Mouse (Mus musculus) Patski (cell line): ENCODE data around the gene Prkcq. TPM values are rescaled to one million over a fixed set of nuclear protein-coding genes. Genes with fewer than 3 reads are reported as not detected.

Experiments used
- ATAC-seq: fragments of 100-300 bp; one replicate; pipeline ENCODE4 v1.8.0; 2021
- CTCF ChIA-PET: fragments of 350-600 bp; sonication (Branson Sonifier 250); formaldehyde crosslinking; loops from one replicate; lab custom pipeline; 2022; ENCODE audit warnings: inconsistent platforms; lab: Charles Lee
- POLR2A ChIA-PET: fragments of 350-600 bp; sonication (Branson Sonifier 250); formaldehyde crosslinking; loops from one replicate; lab custom pipeline; 2022; ENCODE audit warnings: antibody characterized with exemption, inconsistent platforms; lab: Charles Lee
- DNase-seq: peaks from one replicate; pipeline ENCODE4 v3.0.0-alpha.2; 2011; ENCODE audit warnings: low read depth, low spot score
- H3K27me3 ChIP-seq: fragments of 371-371 bp; one replicate; pipeline ENCODE4 v1.5.1; 2021
- CTCF ChIP-seq: fragments of 100-300 bp; IDR thresholded peaks from one replicate; pipeline ENCODE4 v1.5.1; 2021
- in situ Hi-C: fragments of 300-500 bp; cut with MboI; formaldehyde crosslinking; loops from 3 replicates; pipeline ENCODE4 v1.11.1; 2018; ENCODE audit warnings: low pct_unique_long_range_greater_than_20kb, mixed read lengths
- polyA plus RNA-seq: library from polyadenylated mRNA; unstranded; gene quantifications from one replicate; pipeline ENCODE4 v1.2.3, GENCODE M21; 2021

Prkcq gene
- polyA plus RNA-seq, 1 experiment from 2014 or later: 0.06 TPM

- ChIA-PET CTCF (no interaction called here), POLR2A (no interaction called here)
- H3K27me3 ChIP-seq: peaks cover 14% of the 10 kb centered on the region
- DNase-seq (no peak), ATAC-seq (no peak)
- in situ Hi-C loops: no loop called here
- TF ChIP-seq CTCF: no peak
These were observed 31.4 kb downstream of the Prkcq start for GRCm38 (mm10) chr2:11203261-11203660.

- no peak for DNase-seq
- peaks cover 7% of the 10 kb centered on the region for H3K27me3 ChIP-seq
- ChIA-PET POLR2A (no interaction called here), CTCF (no interaction called here)
- in situ Hi-C loops: no loop called here
- no peak for ATAC-seq
- no peak for TF ChIP-seq CTCF
These were observed 32.3 kb downstream of the Prkcq start for GRCm38 (mm10) chr2:11204232-11204631.

- no peak for TF ChIP-seq CTCF
- POLR2A ChIA-PET: no interaction called here
- peaks cover 6% of the 10 kb centered on the region for H3K27me3 ChIP-seq
- ATAC-seq (no peak), DNase-seq (no peak)
- CTCF ChIA-PET: no interaction called here
- in situ Hi-C loops: no loop called here
These were observed 33.1 kb downstream of the Prkcq start for GRCm38 (mm10) chr2:11204961-11205360.

DNA sequence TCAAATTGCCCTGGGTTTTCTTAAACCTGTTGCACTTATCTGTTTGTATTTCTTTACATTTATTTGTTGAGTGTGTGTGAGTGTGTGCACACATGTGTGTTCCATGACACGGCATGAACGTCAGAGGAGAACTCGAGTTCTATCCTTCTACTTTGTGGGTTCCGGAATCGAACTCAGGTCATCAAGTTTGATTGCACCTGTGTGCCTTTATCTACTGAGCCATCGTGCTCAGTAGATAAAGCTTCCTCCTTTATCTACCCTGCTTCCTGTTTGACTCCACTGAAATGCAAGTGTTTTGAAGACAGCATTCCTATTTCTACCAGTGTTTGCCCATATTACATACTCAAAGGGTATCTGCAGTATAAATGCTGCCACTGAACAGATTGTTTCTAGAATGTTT, 33.8 kb downstream of the Prkcq start:
- CTCF ChIA-PET: no interaction called here
- DNase-seq (no peak), ATAC-seq (no peak)
- H3K27me3 ChIP-seq: no peaks in the 10 kb centered on the region
- no peak for TF ChIP-seq CTCF
- POLR2A ChIA-PET: no interaction called here
- in situ Hi-C loops: no loop called here

DNA sequence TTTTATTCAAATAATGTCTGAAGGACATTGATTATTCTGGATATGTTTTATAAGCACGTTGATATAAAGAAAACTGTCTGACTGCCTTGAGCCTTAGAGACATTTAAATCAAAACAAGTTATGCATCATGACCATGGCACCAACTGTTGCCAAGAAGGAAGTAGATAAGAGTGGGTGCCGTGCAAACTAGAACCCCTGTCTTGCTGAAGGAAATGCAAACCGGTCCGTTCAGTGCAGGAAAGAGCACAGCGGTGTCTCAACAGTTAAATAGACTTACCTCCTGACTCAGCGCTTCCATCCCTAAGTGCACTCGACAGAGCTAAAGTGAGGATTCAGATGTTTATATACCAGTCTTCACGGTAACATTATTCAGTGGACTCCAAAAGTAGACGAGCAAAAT, 36.4 kb downstream of the Prkcq start:
- ChIA-PET CTCF (no interaction called here), POLR2A (no interaction called here)
- in situ Hi-C loops: no loop called here

DNA sequence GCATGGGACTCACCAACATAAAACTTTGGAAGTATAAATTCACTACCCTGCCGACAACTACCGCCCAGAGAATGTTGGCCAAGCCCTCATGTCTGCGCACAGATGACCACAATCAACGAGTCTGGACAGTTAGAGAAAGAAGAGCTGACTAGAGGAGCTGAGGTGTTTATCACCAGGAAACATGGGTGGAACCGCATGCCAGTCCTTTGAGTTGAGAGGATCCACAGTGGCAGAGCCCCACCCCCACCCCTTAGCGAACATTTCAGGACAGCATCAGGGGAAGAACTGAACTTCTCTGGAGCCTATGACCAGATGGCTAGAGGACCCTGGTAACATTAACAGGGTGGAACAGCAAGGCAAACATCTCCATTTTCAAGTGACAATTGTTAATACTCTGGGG, 37.4 kb downstream of the Prkcq start:
- no peak for DNase-seq
- no peak for TF ChIP-seq CTCF
- POLR2A ChIA-PET: no interaction called here
- no peak for ATAC-seq
- in situ Hi-C loops: no loop called here
- CTCF ChIA-PET: no interaction called here
- peaks cover 9% of the 10 kb centered on the region for H3K27me3 ChIP-seq

More for the DNA sequence above, 36.4 kb downstream of the Prkcq start:
- DNase-seq (no peak), ATAC-seq (no peak)
- H3K27me3 ChIP-seq: peaks cover 5% of the 10 kb centered on the region
- no peak for TF ChIP-seq CTCF

DNA sequence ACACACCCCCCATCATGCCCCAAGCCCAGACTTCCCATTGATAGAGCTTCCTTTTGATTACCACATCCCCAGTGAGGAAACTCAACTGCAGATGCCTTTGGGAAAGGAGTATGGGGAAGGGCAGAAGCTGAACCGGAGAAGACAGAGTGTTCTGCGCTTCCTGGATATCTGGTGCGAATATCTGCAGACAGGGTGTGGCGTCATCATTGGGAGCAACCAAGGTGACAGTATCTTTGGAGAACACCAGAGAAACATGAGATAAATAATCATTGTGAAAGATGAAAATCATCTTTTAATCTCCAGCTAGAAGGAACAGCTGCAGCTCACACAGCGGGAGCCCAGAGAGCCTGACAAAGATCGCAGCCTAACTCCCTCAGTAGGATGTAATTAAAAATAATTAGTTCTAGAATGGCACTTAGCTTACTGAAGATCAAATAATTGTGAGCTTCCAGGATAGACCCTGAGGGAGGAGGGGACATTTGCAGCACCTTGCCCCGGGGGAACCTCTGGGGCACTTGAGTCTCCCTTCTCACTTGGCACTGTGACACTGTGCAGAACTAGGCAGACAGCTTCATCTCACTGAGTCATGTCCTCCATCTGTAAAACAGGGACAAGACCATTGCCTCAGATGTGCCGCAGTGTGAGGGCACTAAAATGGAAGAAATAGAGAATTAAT, 38.5 kb downstream of the Prkcq start:
- ATAC-seq (no peak), DNase-seq (no peak)
- no peak for TF ChIP-seq CTCF
- CTCF ChIA-PET: no interaction called here
- POLR2A ChIA-PET: no interaction called here
- in situ Hi-C loops: no loop called here
- H3K27me3 ChIP-seq: peaks cover 16% of the 10 kb centered on the region

DNA sequence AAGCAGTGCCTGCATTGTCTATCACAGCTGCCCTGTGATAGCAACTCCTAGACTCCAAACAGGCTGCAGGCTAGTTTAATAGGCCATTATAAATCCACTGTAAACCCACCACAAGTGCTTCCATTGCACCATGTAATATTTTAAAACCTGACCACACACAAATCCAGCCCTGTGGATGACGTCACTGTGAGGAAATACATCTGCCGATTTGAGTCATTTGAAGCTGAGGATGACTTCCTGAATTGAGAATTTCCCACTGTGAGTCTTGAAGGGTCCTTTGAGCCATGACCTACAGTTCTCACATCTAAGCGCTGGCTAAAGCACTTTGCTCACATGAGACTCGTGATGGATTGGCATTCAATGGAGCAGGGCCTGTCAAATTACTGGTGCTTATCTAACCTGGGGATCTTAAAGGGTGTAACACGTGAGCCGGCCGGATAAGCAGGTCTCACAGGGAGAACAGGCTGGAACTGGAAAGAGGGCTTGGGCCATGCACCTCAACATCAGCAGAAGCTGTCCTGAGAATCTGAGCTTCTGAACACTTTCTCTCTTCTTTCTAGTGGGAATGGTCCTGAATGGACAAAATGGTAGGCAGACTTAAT, 40.2 kb downstream of the Prkcq start:
- ATAC-seq (no peak), DNase-seq (no peak)
- TF ChIP-seq CTCF: no peak
- H3K27me3 ChIP-seq: peaks cover 20% of the 10 kb centered on the region
- ChIA-PET POLR2A (no interaction called here), CTCF (no interaction called here)
- in situ Hi-C loops: no loop called here

- POLR2A ChIA-PET: no interaction called here
- ATAC-seq (no peak), DNase-seq (no peak)
- TF ChIP-seq CTCF: no peak
- H3K27me3 ChIP-seq: peaks cover 23% of the 10 kb centered on the region
- CTCF ChIA-PET: no interaction called here
- in situ Hi-C loops: no loop called here
These were observed 44.5 kb downstream of the Prkcq start for GRCm38 (mm10) chr2:11216421-11216820.

- peaks cover 23% of the 10 kb centered on the region for H3K27me3 ChIP-seq
- in situ Hi-C loops: no loop called here
- ATAC-seq (no peak), DNase-seq (no peak)
- no peak for TF ChIP-seq CTCF
- POLR2A ChIA-PET: no interaction called here
- CTCF ChIA-PET: no interaction called here
These were observed 44.9 kb downstream of the Prkcq start for GRCm38 (mm10) chr2:11216847-11217246.

DNA sequence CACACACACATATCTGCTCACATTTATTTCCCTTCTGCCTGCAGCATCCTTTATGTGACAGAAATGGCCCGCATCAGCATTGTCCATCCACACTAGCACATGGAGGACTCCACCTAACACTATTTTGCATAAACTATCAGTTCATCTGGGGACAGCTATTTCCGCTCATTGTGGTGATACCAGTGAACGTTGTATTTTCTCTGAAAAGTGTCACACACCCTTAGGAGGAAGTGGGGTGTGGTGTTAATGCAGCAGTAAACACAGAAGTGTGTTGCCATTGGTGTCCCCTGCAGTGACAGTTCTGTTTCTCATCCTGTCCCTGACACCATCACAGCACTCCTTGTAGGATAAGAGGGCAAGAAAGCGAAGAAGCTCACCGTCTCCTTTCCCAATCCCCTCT, 46.2 kb downstream of the Prkcq start:
- DNase-seq (no peak), ATAC-seq (no peak)
- CTCF ChIA-PET: interaction anchor here (0.9 kb wide), 1 partner anchor 9 kb away, joined by 4 read pairs; no protein-coding TSS in a partner anchor
- POLR2A ChIA-PET: no interaction called here
- no peak for TF ChIP-seq CTCF
- H3K27me3 ChIP-seq: peaks cover 19% of the 10 kb centered on the region
- in situ Hi-C loops: no loop called here

GRCm38 (mm10) chr2:11219262-11219661, 47.4 kb downstream of the Prkcq start:
- POLR2A ChIA-PET: no interaction called here
- H3K27me3 ChIP-seq: peaks cover 16% of the 10 kb centered on the region
- no peak for ATAC-seq
- TF ChIP-seq CTCF: no peak
- DNase-seq: no peak
- in situ Hi-C loops: no loop called here
- CTCF ChIA-PET: no interaction called here
